Mouse (Mus musculus): ENCODE measurements at regions not wholly inside any gene's neighbourhood (a gene's known extent, or its start where the extent isn't known, plus 50 kb on each side); places are given as distances from the start of the nearest gene placed in this dataset.

- in situ Hi-C loops (cut with MboI, MseI) = loop anchor here (10.0 kb wide), 1 partner anchor 1723 kb away; no protein-coding TSS in a partner anchor
These were observed 1342.2 kb downstream of the Trim52 start for GRCm38 (mm10) chr14:107448201-107448600.
